Mouse (Mus musculus) megakaryocyte-erythroid progenitor cell, adult 5-6 weeks (primary cell): ENCODE measurements around the gene H13. TPM values are rescaled to one million over a fixed set of nuclear protein-coding genes. Genes with fewer than 3 reads are reported as not detected.
A peak's percentile ranks its signal among the peaks of the same experiment; 100 is the strongest.

Experiments used
- ATAC-seq: replicated peaks from 2 replicates; pipeline ENCODE4 v1.8.0; 2016; ENCODE audit warnings: mild to moderate bottlenecking, inconsistent platforms; ENCODE audit not compliant: severe bottlenecking, poor library complexity, low FRiP score, low TSS enrichment
- total RNA-seq, 2 experiments: library from RNA; stranded (forward) in 1 of 2; stranded (reverse) in 1 of 2; fragments of 200-1000, 215-1000 nt in 1 of 2; fragments of >200 nt in 1 of 2; fragmentation: Nextera tagmentation in 1 of 2; gene quantifications; 2 replicates each; pipeline ENCODE4 v1.2.3; 2014 to 2017

Gene H13
- total RNA-seq, 2 experiments from 2014 or later: 66.9 to 69.1 TPM

DNA sequence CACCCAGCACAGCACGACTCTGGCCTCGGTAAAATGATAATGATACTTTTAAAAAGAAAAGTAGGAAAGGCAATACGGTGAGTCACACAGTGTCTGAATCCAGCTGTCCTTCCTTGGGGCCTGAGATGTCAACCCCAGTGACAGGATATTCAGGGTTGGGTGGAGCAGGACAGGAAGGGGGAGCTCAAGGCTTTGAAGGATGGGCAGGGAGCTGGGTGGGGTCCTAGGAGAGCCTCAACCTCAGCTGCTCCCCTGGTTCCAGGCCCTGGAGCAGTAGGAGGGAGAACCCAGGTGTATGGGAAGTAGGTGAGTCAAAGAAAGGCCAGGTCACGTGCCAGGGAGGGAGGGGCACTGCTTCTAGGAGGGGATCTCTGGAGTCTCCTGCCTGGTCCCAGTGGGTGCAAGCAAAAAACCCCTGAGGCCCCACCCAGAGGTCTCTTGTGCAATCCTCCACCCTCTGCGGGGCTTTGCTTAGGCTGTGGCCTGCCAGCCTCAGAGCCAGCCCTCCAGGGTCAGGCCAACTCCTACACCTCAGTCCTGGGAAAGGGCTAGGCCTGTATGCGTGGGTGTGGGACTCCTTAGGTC is 57.6 kb downstream of the H13 start:
- no peak for ATAC-seq

DNA sequence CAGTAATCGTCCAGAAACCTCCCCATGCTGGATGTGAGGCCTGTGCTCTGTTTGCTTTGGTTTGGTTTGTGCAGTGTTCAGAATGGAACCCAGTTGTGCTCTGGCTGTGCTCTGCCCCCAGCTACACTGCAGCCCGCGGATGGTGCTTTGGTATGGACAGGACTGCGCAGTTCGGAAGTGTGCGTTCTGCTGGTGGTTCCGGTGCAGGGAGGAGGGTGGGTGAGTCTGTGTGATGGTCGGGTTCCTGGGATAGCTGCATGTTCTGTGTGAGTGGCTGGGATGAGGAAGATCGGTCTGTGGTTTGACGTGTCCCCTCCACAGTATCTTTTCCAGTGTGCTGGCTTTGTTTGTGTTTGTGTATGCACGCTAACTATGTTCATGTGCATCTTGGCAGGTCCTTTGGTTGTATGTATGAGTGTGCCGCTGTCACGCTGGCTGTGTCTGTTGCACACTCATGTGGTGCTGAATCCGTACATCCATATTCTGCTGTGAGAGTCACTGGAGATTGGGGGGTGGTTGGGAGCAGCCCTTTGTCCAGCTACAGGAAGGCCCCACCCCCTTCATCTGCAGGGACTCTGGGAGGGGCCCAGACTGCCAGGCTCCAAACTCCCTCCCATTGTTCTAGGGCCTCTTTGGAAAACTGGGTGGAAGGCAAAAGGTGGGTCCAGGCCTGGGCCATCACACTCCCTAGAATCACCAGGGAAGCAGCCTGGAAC is 58.7 kb downstream of the H13 start:
- ATAC-seq: no peak

DNA sequence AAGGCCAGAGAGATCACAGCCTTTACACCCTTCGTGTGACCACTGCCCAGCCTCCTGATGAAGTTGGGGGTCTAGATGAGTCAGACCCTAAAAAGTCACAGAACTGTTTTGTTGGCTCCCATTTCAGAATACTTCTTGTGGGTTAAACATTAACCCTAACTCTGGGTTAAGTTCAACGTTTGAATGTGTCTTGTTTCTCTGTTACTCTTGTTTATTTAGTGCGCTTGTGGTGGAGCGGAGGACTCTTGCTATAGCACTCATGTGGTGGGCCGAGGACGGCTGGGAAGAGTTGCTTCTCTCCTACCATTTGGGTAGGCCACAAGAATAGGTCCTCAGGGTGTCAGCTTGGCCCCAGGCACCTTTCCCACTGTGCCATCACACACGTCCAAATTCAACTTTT is 59.3 kb downstream of the H13 start:
- ATAC-seq: no peak

DNA sequence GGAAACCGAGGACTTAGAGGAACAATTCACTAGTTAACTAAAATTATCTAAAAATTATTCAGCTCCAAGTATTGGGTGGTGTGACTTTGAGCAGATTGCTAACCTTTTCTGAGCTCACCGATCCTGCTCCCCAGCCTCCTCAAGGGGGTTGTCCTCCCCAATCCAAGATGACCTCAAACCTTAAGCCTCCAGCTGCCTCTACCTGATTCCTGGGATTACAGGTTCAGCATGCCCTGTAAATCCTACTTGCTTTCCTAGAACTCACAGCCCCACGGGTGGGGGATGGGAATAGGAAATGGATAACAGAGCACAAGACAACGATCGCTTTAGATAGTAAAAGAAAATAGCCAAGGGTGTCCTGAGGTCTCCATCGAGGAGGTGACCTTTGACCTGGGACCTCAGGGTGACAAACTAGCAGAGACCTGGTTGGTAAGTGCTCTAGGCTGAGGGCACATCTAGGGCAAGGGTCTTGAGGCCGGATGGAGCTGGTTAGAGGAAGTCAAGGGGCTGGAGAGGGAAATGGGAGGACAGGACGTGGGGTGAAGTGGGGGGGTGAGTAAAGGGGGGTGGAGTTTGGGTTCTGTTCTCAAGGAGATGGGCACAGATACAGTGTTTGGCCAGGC is 59.9 kb downstream of the H13 start:
- ATAC-seq: no peak

DNA sequence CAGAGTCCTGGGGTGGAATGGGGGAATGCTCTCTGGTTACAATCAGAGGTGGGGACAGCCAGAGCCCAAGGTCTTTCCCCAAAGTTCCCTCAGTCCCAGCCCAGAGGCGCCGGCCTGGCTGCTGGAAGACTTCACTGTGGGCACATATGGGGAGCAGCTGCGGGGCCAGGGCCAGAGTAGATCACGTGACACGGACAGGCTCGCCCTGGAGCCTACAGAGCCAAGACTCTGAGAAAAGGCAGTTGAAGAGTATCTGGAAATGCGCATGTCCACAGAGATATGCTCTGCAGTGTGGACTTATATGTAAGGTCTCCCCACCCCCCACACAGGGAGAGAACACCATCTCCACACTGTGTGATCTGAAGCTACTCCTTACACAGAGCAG is 60.4 kb downstream of the H13 start:
- peak; percentile 40 for ATAC-seq

DNA sequence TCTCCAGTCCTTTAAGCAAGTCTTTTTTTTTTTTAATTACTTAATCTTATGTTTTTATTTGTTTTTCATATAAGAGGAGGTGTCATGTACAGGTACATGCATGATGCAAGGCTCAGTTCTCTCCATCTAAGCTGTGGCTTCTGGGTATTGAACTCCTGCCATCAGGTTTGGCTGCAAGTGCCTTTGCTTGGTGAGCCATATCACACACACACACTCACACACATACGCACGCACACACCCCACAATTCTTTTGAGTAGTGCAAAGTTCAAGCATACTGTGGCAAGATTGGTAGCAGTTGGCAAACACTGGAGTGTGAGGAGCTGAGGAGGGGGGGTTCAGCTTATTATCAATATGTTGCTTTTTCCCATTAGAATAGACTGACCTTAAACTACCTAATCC is 63.9 kb downstream of the H13 start:
- ATAC-seq: no peak

DNA sequence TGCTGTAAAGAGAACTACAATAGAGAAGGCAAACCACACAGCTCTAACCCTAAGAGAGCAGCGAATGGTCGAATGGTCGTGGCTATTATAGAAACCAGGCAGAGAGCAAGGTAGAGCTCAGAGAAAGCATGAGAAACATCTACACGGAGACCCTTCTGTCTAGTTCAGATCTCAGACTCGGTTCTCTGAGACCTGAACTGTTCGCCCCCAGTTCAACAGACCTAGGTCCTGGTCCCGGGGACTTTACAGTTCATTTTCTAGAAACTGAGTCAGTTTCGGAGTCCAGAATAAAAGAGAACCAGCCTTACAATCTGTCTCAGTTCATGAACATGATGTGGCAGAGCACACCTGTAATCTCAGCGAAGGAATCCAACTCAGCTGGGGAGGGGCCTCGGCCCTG is 65.2 kb downstream of the H13 start:
- no peak for ATAC-seq

DNA sequence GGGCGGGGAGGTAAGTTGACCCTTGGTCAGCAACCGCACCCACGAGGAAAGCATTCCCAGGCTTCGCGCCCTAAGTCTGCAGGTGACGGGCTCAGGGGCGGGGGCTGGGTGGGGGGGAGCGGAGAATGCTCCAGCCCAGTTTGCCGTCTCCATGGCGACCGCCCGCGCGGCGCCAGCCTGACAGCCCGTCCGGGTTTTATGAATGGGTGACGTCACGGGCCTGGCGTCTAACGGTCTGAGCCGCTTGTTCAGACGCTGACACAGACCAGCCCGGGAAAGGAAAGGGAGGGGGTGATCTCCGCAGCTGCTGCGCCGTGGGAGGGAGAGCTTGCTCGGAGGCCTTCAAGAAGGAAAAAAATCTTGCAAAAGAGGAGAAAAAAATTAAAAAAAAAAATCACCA is 65.7 kb downstream of the H13 start:
- no peak for ATAC-seq

DNA sequence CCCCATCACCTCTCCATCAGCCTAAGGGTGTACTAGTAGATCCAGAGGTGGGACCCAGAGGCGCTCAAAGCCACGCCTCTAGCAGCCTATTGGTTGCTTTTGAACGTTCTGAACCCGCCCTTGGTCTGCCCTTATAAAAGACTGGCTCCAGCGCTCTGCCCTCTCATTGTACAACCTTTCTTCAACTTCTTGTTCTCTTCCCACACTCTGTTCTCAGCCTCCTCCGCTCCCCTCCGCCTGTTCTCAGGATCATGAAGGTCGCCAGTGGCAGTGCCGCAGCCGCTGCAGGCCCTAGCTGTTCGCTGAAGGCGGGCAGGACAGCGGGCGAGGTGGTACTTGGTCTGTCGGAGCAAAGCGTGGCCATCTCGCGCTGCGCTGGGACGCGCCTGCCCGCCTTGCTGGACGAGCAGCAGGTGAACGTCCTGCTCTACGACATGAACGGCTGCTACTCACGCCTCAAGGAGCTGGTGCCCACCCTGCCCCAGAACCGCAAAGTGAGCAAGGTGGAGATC is 66.9 kb downstream of the H13 start, which contains the start of gene Id1:
Gene Id1 (plus strand): TSS at position 162 of the 512 bp plus-strand sequence.
- ATAC-seq: peak; percentile 72

DNA sequence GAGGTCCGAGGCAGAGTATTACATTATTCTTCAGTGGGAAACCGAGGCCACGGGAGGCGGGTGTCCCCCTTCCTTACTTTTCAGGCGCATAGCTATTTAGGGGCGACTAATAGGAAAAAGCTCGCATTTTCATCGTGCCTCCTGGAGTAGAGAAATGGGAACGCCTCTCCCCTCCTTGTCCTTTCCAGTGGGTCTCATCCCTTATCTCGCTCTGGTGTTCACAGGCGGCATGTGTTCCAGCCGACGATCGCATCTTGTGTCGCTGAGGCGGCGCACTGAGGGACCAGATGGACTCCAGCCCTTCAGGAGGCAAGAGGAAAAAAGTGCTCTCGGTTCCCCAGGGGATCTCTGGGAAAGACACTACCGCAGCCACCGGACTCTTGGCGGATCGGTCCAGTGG is 67.5 kb downstream of the H13 start:
- ATAC-seq: no peak

DNA sequence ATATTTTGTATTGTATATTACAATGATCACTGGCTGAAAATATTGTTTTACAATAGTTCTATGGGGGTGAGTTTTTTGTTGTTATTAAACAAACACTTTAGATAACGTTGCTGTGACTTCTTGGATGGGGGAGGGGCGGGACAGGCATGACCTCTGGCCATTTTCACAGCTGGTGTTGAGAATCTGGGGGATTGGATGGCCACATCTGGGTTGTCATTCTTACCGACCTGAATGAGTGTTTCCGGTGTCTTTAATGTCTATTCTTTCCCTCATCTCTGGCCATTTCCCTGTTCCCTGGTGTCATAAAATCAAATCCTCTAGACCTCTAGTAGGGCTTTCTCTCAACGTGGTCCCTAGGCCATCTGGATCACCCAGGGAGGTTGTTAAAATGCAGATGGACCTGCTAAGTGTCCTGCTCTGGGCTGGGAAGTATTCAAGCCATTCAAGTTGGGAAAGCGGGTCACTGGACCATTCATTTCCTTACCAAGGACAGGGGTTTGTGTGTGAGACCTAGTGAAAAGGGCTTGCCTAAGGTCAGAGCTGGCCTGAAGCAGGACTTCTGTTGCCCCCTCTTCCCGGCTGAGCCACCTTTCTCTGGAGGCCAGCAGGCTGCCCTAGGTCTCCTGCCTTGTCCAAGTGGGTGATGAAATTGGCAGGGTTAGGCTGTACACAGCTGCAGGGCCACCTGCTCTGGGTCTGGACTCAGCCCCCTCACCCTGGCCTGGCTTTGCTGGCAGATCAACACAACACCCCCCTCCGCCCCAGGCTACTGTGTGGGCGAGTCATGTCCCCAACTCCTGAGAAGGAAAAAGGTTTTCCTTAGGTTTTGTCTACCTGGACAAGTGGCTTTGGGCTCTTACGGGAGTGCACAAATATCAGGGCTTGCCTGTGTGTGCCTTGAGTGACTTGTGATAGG is 68.3 kb downstream of the H13 start:
- no peak for ATAC-seq

DNA sequence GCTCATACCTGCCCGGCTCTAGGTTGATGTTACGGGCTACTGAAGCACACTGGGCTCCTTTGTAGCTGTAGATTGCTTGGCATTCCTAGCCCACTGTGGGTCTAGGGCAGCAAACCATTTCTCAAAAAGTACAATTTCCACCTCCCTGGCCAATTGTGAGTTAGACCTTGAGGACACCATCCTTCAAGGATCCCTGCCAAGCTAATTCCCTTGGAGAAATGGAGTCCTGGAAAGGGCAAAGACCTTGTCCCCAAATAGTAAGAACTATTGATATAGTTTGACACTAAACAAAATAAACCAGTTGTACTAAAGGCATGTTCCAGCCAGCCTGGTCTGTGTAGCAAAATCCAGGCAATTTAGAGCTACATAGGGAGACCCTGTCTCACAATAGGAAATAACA is 69.1 kb downstream of the H13 start:
- ATAC-seq: no peak

DNA sequence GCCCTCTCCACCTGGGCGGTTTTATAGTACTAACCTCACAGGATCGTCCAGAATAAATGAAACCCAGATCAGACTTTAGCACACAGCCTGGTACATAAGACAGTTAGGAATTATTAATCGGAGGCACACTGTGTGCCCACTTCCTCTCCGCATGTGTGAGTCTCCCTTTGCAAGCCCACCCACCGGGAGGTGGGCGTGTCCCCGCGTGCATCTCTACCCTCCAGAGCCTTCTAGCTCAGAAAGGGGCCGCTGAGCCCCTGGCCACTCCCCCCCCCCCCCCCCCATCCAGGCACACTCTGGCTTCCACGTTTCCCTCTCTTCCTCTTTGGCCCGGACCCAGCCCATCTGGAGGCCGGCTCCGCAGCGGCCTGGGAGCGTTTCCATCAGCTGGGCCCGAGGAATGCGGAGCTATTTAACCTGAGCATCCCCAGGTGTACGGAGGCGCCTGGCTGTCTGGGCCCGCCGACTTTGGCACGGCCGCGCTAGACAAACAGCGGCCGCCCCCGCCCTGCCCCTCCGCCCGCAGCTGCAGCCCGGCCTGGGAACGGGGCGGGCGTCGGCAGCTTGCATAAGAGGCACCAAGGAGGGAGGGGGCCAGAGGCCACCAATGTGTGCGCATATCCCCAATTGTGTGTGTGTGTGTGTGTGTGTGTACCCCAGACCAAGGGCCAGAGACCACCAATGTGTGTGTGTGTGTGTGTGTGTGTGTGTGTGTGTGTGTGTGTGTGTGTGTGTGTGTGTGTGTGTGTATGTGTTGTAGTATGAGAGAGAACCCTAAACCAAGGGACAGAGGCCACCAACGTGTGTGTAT is 70.0 kb downstream of the H13 start:
- ATAC-seq: peak; percentile 38; the same call in 1 of the 2 replicates

DNA sequence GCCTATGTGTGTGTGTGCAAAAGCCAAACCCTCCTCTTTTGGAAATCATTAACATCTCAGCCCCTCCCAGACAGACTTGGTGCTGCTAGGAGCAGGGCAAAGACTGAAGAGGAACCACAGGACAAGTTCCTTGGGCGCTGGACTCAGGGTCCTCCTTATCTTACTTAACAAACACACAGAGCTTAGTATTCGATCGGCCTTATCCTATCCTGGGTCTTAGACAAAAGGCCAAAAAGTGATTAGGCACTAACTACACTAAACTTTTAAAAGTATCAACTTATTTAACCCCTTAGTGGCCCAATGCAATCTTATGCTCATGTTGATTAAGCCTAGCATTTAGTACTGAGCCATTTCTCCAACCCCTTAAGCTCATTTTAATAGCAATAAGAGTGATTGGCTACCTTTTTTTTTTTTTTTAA is 70.6 kb downstream of the H13 start:
- peak; percentile 49 for ATAC-seq

DNA sequence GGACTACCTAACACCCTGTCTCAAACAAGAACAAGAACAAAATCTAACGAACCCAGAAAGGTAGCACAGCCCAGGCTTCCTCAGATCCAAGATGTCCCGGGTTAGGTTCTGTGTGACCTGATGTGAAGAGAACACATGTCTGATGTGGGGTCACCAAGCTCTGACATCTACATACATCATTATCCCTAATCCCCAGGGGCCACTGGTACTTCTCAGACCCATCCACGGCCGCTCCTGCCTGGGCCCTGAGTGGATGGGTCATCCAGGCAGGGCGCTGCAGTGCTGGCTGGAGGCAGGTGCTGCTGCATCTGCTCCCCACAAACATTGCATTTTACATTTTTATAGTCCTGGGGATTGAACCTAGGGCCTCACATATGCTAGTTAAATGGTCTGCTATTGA is 71.2 kb downstream of the H13 start:
- no peak for ATAC-seq

DNA sequence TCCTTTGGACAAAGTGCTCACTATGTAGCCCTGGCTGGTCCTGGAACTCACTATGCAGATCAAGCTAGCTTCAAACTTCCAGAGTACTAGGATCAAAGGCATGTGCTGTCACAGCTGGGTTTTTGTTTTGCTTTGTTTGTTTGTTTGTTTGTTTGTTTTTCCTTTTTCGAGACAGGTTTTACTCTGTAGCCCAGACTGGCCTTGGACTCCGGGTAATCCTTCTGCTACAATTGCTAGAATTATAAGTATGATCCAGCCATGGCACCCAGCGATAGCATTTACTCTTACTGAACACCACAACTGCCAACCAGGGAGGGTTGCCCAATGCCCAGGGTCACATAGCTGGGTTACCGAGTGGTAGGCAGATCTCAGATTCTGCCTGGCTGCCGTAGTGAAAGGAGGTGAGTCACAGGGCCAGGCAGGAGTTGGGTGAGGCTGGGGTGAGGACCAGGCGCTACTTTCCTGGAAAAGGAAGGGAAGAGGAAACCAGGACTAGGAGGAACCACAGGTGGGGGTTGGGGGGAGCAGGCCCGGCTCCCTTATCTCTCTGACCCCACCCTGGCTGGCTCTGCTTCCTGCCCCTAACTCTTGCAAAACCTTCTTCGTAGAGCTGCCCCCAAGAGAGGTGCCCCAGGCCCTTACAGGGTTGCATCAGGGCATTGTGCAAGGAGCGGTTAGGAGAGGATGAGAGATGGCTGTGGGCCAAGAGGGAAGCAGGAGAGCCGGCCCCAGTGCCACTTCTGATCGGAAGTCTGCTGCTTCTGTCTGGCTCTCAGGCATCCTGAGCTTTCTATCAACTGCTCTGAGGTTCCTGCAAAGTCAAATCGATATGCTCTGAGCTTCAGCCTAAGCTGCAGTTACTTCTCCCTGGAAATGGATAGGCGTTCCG is 72.1 kb downstream of the H13 start:
- ATAC-seq: peak; percentile 36

DNA sequence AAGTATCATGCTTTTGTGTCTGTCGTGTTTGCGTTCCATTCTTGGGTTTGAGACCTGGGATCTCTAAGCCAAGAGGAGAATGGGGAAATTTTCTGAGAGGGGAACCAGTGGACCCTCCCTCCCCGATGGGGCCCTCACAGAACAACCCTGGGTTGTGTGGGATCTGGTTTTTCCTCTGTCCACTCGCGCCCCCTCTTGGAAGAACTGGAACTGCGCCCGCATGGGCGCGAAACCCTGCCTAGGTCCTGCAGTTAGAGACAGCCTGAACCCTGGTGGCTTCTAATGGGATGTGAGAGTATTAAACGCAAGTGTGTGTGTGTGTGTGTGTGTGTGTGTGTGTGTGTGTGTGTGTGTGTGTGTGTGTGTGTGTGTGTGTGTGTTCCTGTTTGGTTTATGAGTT is 73.2 kb downstream of the H13 start:
- ATAC-seq: peak; percentile 60
